Mouse (Mus musculus) heart, postnatal 25 days (tissue): ENCODE results near the gene Synpo2. TPM values are rescaled to one million over a fixed set of nuclear protein-coding genes. Genes with fewer than 3 reads are reported as not detected.

Source experiments
- DNase-seq: peaks from one replicate; pipeline ENCODE4 v3.0.0; 2022; ENCODE audit warnings: low spot score
- intact Hi-C: fragments of 180-260 bp; cut with DNase I; formaldehyde crosslinking; loops from one replicate; pipeline ENCODE4 v1.15.1; 2025
- total RNA-seq, 2 experiments: library from RNA; stranded (reverse); gene quantifications; 2 replicates each; pipeline ENCODE4 v1.2.3; 2021

Synpo2 gene
- total RNA-seq, 2 experiments from 2014 or later, result 75.9 to 80.6 TPM

GRCm38 (mm10) chr3:123107830-123108549 lies 128.0 kb downstream of the Synpo2 start:
- intact Hi-C loops, result no loop called here
- no peak for DNase-seq

DNA sequence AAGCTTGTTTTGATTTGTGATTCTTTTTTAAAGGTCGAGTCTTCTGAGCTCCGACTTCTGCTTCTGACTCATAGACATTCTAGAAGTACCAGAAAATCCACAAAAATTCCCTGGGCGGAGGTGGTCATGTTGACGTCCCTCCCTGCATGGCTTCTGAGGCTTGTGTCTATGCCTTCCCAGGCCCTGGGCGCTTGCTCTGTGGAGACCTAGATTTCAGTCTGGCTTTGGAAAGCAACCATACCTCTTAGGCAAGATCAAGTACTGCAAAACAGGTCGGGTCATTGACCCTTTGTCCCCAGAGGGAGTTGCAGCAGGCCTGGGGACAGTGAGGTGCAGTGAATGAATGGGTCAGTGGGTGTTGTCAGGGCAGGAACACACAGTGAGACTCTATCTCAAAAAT lies 131.6 kb downstream of the Synpo2 start:
- DNase-seq, result no peak
- intact Hi-C loops, result loop anchor here (5.0 kb wide), 2 partner anchors 37 to 77 kb away; no protein-coding TSS in a partner anchor

GRCm38 (mm10) chr3:123103151-123103860 lies 132.6 kb downstream of the Synpo2 start:
- DNase-seq, result peak; percentile 35
- intact Hi-C loops, result loop anchor here (1.0 to 5.0 kb wide), 3 partner anchors 36 to 164 kb away; no protein-coding TSS in a partner anchor

DNA sequence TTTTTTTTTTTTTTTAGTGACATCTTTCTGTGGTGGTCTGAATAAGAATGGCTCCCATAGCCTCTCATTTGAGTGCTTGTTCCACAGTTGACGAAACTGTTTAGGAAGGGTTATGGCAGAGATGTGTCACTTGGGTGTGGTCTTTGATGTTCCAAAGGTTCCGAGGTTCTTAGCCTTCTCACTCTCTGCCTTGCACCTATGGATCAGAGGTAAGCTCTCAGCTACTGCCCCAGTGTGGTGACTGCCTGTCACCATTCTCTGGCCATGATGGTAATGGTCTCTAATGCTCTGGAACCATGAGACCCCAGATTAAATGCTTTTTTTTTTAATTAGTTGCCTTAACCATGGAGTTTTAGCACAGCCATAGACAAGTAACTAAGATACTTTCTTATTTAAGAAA lies 134.2 kb downstream of the Synpo2 start:
- intact Hi-C loops, result loop anchor here (5.0 kb wide), 2 partner anchors 34 to 74 kb away; no protein-coding TSS in a partner anchor
- no peak for DNase-seq

DNA sequence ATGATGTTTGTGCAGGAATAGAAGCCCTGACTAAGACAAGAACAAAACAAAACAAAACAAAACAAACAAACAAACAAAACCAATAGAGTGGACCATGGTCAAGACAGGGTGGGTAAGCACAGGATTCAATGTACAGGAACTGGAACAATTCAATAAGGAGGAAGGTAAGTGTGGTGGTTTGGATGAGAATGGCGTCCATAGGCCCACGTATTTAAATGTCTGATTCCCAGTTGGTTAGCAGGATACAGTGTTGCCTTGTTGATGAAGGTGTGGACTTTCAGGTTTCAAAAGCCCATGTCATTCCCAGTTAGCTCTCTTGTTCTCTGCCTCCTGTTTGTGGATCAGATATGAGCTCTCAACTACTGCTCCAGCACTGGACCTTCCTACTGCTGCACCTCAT lies 140.8 kb downstream of the Synpo2 start:
- DNase-seq, result no peak
- intact Hi-C loops, result no loop called here

- intact Hi-C loops, result no loop called here
- DNase-seq, result no peak
Measured at GRCm38 (mm10) chr3:123093640-123094361, 142.1 kb downstream of the Synpo2 start.

GRCm38 (mm10) chr3:123092913-123093639 lies 142.9 kb downstream of the Synpo2 start:
- intact Hi-C loops, result loop anchor here (1.0 kb wide), 1 partner anchor 58 kb away; the partner anchor contains the start of gene Myoz2
- no peak for DNase-seq

GRCm38 (mm10) chr3:123092442-123092841 lies 143.5 kb downstream of the Synpo2 start:
- intact Hi-C loops, result loop anchor here (1.0 kb wide), 1 partner anchor 57 kb away; the partner anchor contains the start of gene Myoz2
- peak; percentile 68 for DNase-seq

- DNase-seq, result no peak
- intact Hi-C loops, result no loop called here
Measured at GRCm38 (mm10) chr3:123089297-123090020, 146.5 kb downstream of the Synpo2 start.

GRCm38 (mm10) chr3:123088284-123088683 lies 147.7 kb downstream of the Synpo2 start:
- intact Hi-C loops, result no loop called here
- DNase-seq, result no peak

- peak; percentile 22 for DNase-seq
- intact Hi-C loops, result no loop called here
Measured at GRCm38 (mm10) chr3:123085871-123086501, 150.0 kb downstream of the Synpo2 start.

DNA sequence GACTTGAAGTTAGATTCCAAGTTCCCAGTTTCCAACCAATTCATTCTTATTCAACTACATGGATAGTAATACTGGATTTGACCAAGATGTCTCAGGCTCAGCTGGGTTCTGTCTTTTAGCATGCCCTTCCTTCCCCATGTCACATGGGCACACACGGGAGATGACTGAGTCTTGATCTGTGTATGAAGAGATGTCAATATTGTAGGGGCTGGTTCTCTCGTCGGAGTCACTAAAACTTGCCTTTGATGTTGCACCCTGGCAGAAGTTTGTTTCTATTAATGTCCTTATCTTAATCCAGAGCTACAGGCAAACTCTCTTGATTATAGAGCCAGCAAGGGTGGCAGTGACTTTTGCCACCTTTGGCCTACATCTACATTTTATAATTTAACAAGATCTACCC lies 154.3 kb downstream of the Synpo2 start:
- intact Hi-C loops, result no loop called here
- DNase-seq, result no peak

- intact Hi-C loops, result no loop called here
- no peak for DNase-seq
Measured at GRCm38 (mm10) chr3:123080943-123081342, 155.0 kb downstream of the Synpo2 start.

DNA sequence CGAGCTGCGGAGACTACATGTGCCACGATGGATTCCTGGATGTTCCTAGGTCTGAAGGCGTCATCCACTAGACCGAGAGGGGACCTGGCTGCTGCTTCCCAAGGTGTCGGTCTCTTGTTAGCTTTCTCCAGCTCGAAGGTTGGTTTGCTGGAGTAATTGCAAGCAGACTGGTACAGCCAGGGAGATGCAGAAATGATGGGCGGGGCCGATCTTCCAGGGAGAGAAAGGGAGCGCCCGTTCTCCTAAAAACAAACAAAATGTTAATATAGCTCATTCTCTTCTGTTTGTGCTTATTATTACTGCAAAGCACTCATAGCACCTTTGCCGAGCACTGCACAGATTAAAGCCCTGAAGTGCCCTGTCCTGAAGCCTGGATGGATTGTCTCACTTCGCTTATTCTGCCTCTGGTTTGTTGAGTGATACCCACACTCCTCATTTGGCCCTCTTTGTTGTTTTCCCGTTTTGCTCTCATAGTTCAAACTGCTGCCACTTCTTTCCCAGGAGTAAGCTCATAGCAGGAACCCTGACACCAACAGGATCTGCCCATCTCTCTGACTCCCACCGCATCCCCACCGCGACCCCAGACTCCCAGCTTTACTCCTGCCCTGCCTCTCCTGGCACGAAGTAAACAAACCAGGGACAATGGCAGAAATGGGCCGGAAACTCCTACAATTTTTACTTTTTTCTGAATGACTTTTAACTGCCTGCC lies 155.8 kb downstream of the Synpo2 start:
- intact Hi-C loops, result no loop called here

GRCm38 (mm10) chr3:123075759-123076158 lies 160.2 kb downstream of the Synpo2 start:
- DNase-seq, result no peak
- intact Hi-C loops, result no loop called here

More for the DNA sequence above, 155.8 kb downstream of the Synpo2 start:
- DNase-seq, result no peak

DNA sequence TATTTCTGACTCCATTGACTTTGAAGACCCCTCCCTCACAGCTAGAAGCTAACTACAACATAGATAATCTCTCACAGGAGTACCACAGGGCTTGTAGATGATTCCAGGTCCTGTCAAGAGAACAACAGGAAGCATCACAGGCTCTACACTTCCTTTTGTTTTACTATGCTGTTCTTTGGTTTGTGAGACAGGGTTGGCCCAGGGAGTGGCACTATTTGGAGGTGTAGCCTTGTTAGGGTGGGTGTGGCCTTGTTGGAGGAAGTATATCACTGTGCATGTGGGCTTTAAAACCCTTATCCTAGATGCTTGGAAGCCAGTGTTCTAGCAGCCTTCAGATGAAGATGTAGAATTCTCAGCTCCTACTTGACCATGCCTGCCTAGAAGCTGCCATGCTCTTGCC lies 160.9 kb downstream of the Synpo2 start:
- no peak for DNase-seq
- intact Hi-C loops, result no loop called here

DNA sequence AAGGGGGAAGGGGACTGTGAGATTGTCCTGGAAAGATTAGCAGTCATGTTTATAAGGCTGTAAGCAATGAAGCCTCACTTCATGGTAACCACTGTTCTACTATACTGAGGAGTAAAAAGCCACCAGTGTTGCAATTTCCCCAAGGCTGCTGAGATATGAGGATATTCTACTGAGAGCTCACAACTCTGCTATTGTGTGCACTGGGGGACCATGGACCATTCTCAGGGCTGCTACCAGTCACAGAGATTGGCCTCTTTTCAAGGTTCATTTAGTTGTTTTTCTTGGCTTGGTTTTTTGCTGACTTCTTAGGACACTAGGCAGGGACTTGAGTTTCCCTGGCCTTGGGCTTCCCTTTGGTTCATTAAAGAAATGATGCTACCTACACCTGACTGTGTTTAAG lies 162.6 kb downstream of the Synpo2 start:
- intact Hi-C loops, result loop anchor here (5.0 kb wide), 1 partner anchor 41 kb away; no protein-coding TSS in a partner anchor
- no peak for DNase-seq

DNA sequence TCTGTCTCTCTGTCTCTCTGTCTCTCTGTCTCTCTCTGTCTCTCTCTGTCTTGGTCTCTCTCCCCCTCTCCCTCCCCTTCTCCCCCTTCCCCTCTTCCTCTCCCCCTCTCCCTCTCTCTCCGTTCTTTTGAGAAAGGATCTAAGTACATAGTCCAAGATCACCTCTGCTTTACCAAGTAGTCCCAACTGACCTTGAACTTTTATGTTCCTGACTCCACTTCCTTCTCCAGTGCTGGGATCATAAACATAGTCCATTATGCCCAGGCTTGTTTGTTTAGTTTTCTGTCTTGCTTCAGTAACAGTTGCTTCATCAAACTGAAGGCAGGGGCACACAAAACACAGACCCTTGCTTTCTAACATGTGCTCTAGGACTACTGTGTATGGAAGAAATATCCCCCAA lies 163.5 kb downstream of the Synpo2 start:
- intact Hi-C loops, result loop anchor here (5.0 kb wide), 1 partner anchor 40 kb away; no protein-coding TSS in a partner anchor
- no peak for DNase-seq
